Mouse (Mus musculus): ENCODE measurements around the gene Megf11. TPM values are rescaled to one million over a fixed set of nuclear protein-coding genes. Genes with fewer than 3 reads are reported as not detected.

The Megf11 gene
- total RNA-seq, 1 experiment from 2014 or later = 0.58 TPM

GRCm38 (mm10) chr9:64504456-64504855 is 119.0 kb downstream of the Megf11 start:
- ATAC-seq (ENCODE audit: extremely low read depth, insufficient number of reproducible peaks, low FRiP score, poor library complexity, severe bottlenecking) = no peak

- ATAC-seq (ENCODE audit: extremely low read depth, insufficient number of reproducible peaks, low FRiP score, poor library complexity, severe bottlenecking) = no peak
These were observed 119.5 kb downstream of the Megf11 start for GRCm38 (mm10) chr9:64504921-64505320.

- ATAC-seq (ENCODE audit: extremely low read depth, insufficient number of reproducible peaks, low FRiP score, poor library complexity, severe bottlenecking) = no peak
These were observed 121.2 kb downstream of the Megf11 start for GRCm38 (mm10) chr9:64506440-64507206.

GRCm38 (mm10) chr9:64507207-64507517 is 121.7 kb downstream of the Megf11 start:
- no peak for ATAC-seq (ENCODE audit: extremely low read depth, insufficient number of reproducible peaks, low FRiP score, poor library complexity, severe bottlenecking)

GRCm38 (mm10) chr9:64507995-64508394 is 122.6 kb downstream of the Megf11 start:
- no peak for ATAC-seq (ENCODE audit: extremely low read depth, insufficient number of reproducible peaks, low FRiP score, poor library complexity, severe bottlenecking)

GRCm38 (mm10) chr9:64514826-64515225 is 129.4 kb downstream of the Megf11 start:
- ATAC-seq (ENCODE audit: extremely low read depth, insufficient number of reproducible peaks, low FRiP score, poor library complexity, severe bottlenecking) = no peak

- ATAC-seq (ENCODE audit: extremely low read depth, insufficient number of reproducible peaks, low FRiP score, poor library complexity, severe bottlenecking) = no peak
These were observed 134.7 kb downstream of the Megf11 start for GRCm38 (mm10) chr9:64519921-64520746.

- no peak for ATAC-seq (ENCODE audit: extremely low read depth, insufficient number of reproducible peaks, low FRiP score, poor library complexity, severe bottlenecking)
These were observed 135.4 kb downstream of the Megf11 start for GRCm38 (mm10) chr9:64520747-64521283.

GRCm38 (mm10) chr9:64523264-64524045 is 138.0 kb downstream of the Megf11 start:
- no peak for ATAC-seq (ENCODE audit: extremely low read depth, insufficient number of reproducible peaks, low FRiP score, poor library complexity, severe bottlenecking)

- ATAC-seq (ENCODE audit: extremely low read depth, insufficient number of reproducible peaks, low FRiP score, poor library complexity, severe bottlenecking) = no peak
These were observed 142.6 kb downstream of the Megf11 start for GRCm38 (mm10) chr9:64528061-64528460.

- no peak for ATAC-seq (ENCODE audit: extremely low read depth, insufficient number of reproducible peaks, low FRiP score, poor library complexity, severe bottlenecking)
These were observed 143.2 kb downstream of the Megf11 start for GRCm38 (mm10) chr9:64528595-64528994.

- ATAC-seq (ENCODE audit: extremely low read depth, insufficient number of reproducible peaks, low FRiP score, poor library complexity, severe bottlenecking) = no peak
These were observed 146.5 kb downstream of the Megf11 start for GRCm38 (mm10) chr9:64531935-64532334.

GRCm38 (mm10) chr9:64532711-64533242 is 147.4 kb downstream of the Megf11 start:
- no peak for ATAC-seq (ENCODE audit: extremely low read depth, insufficient number of reproducible peaks, low FRiP score, poor library complexity, severe bottlenecking)

GRCm38 (mm10) chr9:64533488-64534119 is 148.2 kb downstream of the Megf11 start:
- no peak for ATAC-seq (ENCODE audit: extremely low read depth, insufficient number of reproducible peaks, low FRiP score, poor library complexity, severe bottlenecking)

GRCm38 (mm10) chr9:64534313-64534712 is 148.9 kb downstream of the Megf11 start:
- no peak for ATAC-seq (ENCODE audit: extremely low read depth, insufficient number of reproducible peaks, low FRiP score, poor library complexity, severe bottlenecking)

- no peak for ATAC-seq (ENCODE audit: extremely low read depth, insufficient number of reproducible peaks, low FRiP score, poor library complexity, severe bottlenecking)
These were observed 149.6 kb downstream of the Megf11 start for GRCm38 (mm10) chr9:64534856-64535539.

GRCm38 (mm10) chr9:64537821-64538220 is 152.4 kb downstream of the Megf11 start:
- no peak for ATAC-seq (ENCODE audit: extremely low read depth, insufficient number of reproducible peaks, low FRiP score, poor library complexity, severe bottlenecking)

- no peak for ATAC-seq (ENCODE audit: extremely low read depth, insufficient number of reproducible peaks, low FRiP score, poor library complexity, severe bottlenecking)
These were observed 156.8 kb downstream of the Megf11 start for GRCm38 (mm10) chr9:64542246-64542645.

All from neutrophil, adult 5-6 weeks (primary cell).